Mouse (Mus musculus) hematopoietic stem cell, adult 5-6 weeks (primary cell): ENCODE data around the gene Tfap2c. TPM values are rescaled to one million over a fixed set of nuclear protein-coding genes. Genes with fewer than 3 reads are reported as not detected.

Experiments used
- ATAC-seq, 2 experiments: fragments of 125-278 bp in 1 of 2; replicated peaks in 1 of 2; 2 replicates each; pipeline ENCODE4 v1.8.0; 2016 to 2017; ENCODE audit warnings: inconsistent platforms in 2 of 2, mild to moderate bottlenecking in 2 of 2, moderate number of reproducible peaks in 2 of 2, low read depth in 1 of 2, moderate TSS enrichment in 1 of 2; ENCODE audit not compliant: low FRiP score in 2 of 2, poor library complexity in 2 of 2, severe bottlenecking in 2 of 2, insufficient read depth in 1 of 2, low TSS enrichment in 1 of 2
- total RNA-seq: library from RNA; stranded (forward); fragments of 172-1452, 232-1000 nt; gene quantifications from 2 replicates; pipeline ENCODE4 v1.2.3, GENCODE M21; 2017

Tfap2c gene
- total RNA-seq, 1 experiment from 2014 or later = not detected

DNA sequence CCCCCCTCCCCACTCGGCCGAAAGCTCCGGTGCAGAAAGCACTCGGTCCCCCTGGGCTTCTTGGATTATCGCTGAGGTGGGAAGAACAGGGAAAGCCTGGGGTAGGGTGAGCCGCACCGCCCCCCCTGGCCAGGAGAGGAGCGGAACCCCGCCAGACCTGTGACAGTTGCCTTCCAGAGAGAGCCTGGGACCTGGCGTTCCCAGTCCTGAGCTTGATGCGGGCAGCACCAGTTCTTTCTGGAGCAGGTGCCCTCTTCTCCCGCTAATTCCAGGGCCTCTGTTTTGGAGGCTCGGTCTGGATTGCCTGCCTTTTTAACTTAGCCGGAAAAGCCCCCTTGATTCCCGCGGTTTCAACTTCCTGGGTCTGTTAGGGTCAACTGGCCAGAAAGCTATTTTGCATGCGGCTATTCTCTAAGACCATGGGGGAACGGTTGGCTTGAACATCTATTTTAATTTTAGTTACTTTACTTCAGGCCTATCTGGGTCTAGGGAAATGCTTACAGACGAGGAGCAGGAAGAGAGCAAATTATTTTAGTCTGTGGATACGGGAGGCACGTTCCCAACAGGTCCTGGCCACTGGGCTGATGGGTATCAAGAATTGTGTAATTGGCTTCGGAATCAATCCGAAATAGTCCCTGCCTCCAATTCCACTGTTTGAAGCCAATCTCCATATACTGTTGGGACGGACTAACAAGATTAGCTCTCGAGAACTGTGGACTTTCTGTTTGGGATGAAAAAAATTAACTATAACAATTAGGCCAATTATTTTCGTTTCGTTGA lies 1.4 kb upstream of the Tfap2c start:
- no peak for ATAC-seq

DNA sequence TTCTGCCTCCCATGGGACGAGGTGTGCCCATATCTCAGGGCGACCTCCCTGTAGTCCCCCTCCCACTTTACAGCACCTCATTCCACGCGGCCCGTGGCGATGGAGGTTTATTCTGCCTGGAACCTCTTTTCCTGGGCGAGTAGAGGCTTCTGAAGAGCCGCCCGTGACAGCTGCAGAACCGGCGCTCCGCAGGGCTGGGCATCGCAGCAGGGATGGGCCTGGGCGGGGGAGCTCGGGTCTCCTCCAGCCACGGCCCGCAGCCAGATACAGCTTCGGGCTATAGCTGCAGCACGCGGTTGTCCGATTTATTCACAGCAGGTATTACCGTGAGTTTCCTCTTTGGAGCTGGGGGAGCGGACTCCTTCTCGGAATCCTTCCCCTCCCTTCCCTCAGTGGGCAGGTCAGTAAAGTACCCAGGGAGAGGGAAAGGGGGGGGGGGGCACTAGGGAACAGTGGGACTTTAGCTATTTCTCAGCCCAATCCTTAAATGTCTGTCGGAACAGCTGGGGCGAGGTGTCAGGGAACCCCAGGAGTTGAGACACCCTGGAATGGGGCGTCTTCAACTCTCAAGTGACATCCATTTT lies 629 bp upstream of the Tfap2c start:
- ATAC-seq = no peak

- ATAC-seq = peak; percentile 27 to 31; a peak in 3 of 4 replicates
Observed at GRCm38 (mm10) chr2:172550364-172551080, 1.1 kb downstream of the Tfap2c start.

- ATAC-seq = no peak
Observed at GRCm38 (mm10) chr2:172551081-172551720, 1.8 kb downstream of the Tfap2c start.

DNA sequence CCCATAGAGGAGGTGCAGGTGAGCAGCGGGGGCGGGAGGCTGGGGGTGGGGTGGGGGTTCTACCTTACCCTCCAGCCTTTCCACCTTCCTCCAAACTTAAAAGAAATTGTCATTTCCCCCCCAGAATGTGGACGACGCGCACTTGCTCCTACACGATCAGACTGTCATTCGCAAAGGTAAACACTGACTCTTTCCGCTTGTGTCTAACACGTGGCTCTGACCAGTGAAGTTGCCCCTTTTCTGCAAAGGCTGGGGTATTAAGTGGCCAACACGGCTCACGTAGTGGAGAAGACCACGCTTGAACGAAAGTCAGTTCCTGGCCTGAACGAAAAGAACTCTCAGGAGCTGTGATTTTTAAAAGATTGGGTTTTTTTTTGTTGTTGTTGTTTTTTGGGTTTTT lies 2.5 kb downstream of the Tfap2c start:
- no peak for ATAC-seq

- ATAC-seq = no peak
Observed at GRCm38 (mm10) chr2:172552666-172553065, 3.3 kb downstream of the Tfap2c start.

- ATAC-seq = no peak
Observed at GRCm38 (mm10) chr2:172554211-172554610, 4.8 kb downstream of the Tfap2c start.

GRCm38 (mm10) chr2:172558674-172559468 lies 9.5 kb downstream of the Tfap2c start:
- no peak for ATAC-seq

DNA sequence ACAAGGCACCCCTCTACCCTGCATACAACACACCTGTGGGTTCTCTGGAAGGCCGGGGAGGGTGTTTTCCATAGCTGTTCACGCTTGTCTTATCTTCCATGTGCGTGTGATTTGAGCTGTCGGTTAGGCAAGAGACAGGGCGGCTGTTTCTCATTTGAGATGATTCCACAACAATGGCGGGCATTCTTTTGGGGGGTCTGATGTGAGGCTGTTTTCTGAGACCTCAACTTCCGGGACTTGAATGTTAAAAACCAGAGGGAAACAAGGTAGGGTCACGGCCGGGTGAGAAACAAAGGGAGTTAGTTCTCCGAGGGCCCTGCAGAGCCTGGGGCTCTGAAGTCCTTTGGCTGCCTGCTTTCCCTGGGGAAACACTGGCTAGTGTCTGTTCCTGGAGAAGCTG lies 11.6 kb downstream of the Tfap2c start:
- no peak for ATAC-seq

DNA sequence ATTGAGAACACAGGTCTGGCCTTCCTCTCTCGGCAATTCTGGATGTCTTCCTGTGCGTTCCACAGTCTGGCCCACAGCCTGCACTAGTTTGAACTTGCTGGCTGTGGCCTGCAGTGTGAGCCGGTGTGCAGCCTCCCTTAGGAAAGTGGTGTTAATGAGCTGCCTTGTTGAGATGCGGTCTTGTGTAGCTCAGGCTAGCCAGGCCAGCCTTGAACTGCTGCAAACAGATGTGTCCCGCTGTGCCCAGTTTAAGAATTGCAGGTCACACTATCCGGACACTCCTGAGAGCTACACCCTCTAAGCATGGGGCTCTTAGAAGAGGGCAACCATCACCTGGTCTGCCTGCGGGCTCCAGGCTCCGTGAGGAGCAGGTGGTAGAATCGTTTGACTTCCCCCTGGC lies 18.4 kb downstream of the Tfap2c start:
- ATAC-seq = no peak

DNA sequence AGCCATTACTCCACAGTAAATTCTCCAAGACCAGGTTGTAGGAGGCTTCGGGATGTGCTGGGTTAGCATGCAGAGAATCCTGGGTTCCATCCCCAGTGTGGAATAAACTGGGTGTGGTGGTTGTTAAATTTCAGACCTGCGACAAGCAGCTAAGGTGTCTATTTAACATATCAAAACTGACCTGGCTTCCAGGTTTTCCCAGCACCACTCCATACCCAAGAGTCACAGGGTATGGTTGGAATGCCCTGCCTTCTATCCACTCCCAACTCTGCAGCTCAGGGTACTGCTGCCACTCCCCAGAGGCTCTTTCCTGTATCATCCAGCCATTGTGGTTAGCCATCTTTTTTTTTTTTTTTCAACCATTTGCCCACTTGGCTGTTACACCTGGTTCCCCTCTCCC lies 19.1 kb downstream of the Tfap2c start:
- ATAC-seq = no peak

GRCm38 (mm10) chr2:172577196-172577766 lies 27.9 kb downstream of the Tfap2c start:
- no peak for ATAC-seq

- ATAC-seq = no peak
Observed at GRCm38 (mm10) chr2:172579221-172579620, 29.8 kb downstream of the Tfap2c start.

DNA sequence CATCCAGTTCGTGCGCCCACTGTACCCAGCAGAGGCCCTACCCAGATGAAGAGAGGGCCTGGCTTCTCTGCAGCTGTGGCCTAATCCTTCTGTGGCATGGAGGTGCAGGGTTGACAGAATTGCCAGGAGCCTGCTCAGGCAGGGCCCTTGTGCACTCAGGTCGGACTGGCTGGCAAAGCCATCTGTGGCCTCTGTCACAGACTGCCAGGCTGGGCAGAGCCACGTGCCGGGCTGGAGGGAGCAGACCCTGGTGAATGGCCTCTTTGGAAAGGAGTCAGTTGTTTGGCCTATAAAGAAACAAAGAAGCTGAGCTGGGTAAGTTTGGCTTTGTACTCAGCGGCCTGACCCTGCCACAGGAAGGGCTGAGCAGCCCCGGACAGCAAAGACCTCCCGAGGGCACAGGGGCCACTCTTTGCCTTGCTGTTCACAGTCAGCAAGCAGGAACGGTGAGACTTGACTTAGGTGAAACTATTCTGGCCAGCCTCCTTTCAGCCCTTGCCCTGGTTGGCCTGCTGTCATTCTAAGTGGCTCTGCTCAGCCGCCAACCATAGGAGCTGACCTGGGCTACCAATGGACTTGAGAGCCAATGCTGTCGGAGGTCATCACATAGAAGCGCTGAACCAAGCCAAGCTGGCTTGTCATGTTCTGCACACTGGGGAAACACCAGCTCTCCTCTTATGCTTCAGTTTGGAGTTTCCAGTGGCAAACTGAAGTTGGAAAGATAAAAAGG lies 31.3 kb downstream of the Tfap2c start:
- ATAC-seq = no peak

- ATAC-seq = no peak
Observed at GRCm38 (mm10) chr2:172583312-172583711, 33.9 kb downstream of the Tfap2c start.

GRCm38 (mm10) chr2:172585329-172585728 lies 35.9 kb downstream of the Tfap2c start:
- ATAC-seq = no peak
